ENCODE assay signal across 15 mouse cellular contexts in genomic region chr7:55957916-55958315, GRCm38 (mm10).
"Had no signal": no experiment of that assay in that cellular context is flagged by ENCODE, and none has a peak within 500 bp of the region (broad histone marks: within the 10 kb centered on the region; RNA-seq: fewer than 3 reads in every experiment).

No protein-coding gene starts in this region.

- H3K4me3 ChIP-seq: kidney, embryonic 15.5 days; left cerebral cortex, adult 2 months; liver, embryonic 13.5 days; stomach, embryonic 15.5 days had no signal

- H3K27ac ChIP-seq: kidney, embryonic 15.5 days; left cerebral cortex, adult 2 months; liver, embryonic 13.5 days; stomach, embryonic 15.5 days had no signal

- DNase-seq: kidney, postnatal 10 days; kidney, postnatal 36 days; layer of hippocampus, postnatal 36 days; liver, embryonic 13.5 days; lung, adult 2 months; lung, postnatal 14 days; lung, postnatal 4 days; midbrain, embryonic 14.5 days; right cerebral cortex, adult 18-20 months; right cerebral cortex, postnatal 25 days; spleen, adult 18-20 months; thymus, postnatal 25 days had no signal

- H3K9me3 ChIP-seq: liver, embryonic 13.5 days; stomach, embryonic 15.5 days had no signal

- H3K27me3 ChIP-seq: kidney, embryonic 15.5 days; liver, embryonic 13.5 days; stomach, embryonic 15.5 days had no signal
